Mouse (Mus musculus): ENCODE results near the gene Tmem175.

Tmem175 gene

DNA sequence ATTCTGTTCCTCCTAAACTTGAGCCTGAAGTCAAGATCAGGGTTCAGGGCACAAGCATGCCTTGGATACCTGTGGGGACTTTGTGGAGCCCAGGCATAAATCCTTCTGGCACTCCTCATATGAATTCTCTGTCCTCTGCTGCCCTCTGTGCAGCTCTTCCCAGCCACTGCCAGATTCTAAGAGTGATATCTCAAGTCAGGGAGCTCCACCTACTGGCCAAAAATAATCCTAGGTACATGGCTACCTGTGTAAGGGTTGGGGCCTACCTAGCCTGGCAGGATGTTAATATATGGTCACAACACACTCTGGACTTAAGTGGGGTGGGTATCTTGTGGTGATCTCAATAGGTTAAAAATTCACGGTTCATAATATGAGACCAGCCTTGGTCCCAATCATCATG, 22.3 kb downstream of the Tmem175 start:
- in situ Hi-C loops (cut with MboI; ENCODE audit: low sequenced_read_pairs) = no loop called here

DNA sequence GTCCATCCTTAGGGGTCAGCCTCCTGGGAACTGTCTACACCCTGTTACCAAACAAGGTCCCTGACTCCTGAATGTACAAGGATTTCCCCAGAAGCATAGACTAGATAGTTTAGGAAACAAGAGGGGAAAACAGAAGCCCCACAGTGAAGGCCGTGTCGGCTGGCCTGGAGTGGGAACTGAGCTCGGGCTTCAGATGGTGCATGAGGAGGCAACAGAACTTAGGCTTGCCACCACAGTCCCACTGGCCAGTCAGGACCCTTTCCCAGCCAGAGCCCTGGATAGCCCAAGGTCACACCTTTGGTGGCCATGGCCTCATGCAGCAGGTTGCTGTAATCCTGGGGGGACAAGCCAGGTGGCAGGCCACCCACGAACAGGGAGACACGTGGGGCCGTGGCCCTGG, 23.8 kb downstream of the Tmem175 start:
- in situ Hi-C loops (cut with MboI; ENCODE audit: low sequenced_read_pairs) = no loop called here

DNA sequence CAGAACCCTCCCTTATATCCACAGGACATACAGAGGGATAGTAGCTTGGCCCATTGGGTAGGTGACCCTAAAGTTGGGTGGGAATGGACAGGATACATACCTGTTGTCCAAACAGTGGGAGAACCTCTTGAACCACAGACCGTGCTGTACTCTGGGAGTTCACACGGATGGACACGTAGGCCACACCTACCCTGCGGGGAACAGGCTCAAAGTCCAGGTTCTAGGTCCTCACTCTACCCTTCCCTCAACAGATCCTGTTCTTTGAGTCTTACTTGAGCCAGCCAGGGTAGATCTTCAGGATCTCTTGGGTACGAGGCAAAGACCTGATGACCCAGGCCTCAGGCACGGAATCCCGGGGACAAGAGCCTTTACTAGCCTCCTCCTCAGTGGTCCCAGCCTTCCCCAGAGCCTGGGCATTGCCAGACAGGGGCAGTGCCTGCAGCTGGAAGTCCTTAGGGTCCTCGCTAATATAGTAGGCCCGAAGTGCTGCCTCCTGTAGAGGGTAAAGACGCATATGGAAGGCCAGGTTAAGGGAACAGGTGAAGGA, 24.9 kb downstream of the Tmem175 start:
- in situ Hi-C loops (cut with MboI; ENCODE audit: low sequenced_read_pairs) = no loop called here

DNA sequence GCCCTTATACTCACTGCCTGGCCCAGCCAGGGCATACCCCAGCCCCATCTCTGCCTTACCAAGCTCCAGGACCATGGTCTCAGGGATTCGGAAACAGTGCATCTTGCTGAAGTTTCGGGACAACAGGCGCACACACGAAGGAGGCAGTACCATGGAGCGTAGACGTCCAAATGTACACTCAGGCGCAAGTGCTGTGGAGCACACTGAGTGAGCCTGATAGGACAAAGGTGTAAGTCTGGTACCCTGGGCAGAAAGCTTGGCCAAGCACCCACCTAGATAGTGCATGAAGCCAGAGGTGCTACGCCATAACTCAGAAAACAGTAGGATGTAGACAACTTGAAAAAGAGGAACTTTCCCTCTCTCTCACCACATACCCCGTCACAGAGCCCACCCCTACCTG, 25.8 kb downstream of the Tmem175 start:
- in situ Hi-C loops (cut with MboI; ENCODE audit: low sequenced_read_pairs) = no loop called here

DNA sequence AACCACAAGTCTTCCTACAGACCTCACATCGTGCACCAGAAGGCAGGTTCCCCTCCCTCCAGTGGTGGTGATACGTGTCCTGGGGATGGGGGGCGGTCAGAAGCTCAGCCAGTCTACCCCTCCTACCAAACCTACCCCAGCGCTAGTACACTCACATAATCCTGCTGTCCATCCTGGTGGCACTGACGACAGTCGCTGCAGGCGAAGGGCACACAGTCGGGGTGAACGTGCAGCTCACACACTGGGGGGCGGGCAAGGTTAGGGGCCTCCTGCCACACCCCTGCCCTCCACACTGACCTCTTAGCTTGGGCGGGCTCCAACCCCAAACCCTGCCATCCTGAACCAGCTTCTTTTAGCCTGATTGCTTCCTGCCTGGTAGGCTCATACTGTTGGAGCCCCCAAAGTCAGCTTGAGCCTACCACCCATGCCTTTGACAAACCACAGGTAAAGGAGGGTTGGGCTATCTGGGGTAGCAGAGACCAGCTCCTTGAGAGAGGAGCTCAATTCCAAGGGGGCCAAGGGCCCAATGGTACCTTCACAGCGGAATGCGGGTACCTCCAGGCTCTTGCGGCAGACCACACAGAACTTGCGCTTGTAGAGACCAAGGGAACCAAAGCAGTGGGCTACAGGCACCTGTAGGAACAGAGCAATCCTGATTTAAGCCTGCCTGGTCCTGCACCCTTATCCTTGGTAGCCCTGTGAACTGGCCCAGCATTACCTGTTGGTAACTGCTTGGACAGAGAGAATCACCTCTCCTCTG, 26.5 kb downstream of the Tmem175 start:
- in situ Hi-C loops (cut with MboI; ENCODE audit: low sequenced_read_pairs) = no loop called here

DNA sequence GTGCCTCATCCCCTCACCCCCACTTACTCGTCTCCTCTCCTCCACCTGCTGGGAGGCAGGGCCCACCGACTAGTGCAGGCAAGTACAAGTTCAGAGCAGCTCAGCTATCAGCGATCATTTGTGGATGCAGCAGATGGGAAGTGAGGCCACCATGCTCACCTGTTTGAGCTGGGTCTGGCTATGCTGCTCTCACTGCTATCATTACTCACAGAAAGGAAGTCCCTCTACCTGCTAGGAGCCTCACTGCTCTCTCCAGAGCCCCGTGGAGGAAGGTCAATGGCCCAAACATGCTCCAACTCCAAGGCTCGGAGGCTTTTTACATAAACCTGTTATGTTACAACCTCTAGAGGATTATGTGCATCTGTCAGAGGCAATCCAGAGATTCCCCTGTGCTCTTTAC, 27.8 kb downstream of the Tmem175 start:
- in situ Hi-C loops (cut with MboI; ENCODE audit: low sequenced_read_pairs) = no loop called here

DNA sequence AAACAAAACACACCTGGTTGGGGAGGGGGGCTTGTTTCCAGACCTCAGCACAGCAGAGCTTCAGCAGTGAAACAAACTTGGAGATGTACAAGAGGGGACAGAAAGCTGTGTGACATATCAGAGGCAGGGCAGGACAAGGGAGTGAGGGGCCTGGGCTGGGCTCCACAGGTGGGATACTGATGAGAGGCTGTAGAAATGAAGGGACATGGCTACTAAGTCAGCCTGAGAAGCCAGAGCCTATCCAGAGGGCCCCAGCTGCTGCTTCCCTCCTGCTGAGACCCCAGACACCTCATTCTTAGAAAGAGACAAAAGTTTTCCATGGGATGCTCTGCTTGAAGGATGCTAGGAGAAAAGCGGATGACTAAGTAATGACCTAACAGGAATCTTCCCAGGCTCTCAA, 29.0 kb downstream of the Tmem175 start:
- in situ Hi-C loops (cut with MboI; ENCODE audit: low sequenced_read_pairs) = no loop called here

DNA sequence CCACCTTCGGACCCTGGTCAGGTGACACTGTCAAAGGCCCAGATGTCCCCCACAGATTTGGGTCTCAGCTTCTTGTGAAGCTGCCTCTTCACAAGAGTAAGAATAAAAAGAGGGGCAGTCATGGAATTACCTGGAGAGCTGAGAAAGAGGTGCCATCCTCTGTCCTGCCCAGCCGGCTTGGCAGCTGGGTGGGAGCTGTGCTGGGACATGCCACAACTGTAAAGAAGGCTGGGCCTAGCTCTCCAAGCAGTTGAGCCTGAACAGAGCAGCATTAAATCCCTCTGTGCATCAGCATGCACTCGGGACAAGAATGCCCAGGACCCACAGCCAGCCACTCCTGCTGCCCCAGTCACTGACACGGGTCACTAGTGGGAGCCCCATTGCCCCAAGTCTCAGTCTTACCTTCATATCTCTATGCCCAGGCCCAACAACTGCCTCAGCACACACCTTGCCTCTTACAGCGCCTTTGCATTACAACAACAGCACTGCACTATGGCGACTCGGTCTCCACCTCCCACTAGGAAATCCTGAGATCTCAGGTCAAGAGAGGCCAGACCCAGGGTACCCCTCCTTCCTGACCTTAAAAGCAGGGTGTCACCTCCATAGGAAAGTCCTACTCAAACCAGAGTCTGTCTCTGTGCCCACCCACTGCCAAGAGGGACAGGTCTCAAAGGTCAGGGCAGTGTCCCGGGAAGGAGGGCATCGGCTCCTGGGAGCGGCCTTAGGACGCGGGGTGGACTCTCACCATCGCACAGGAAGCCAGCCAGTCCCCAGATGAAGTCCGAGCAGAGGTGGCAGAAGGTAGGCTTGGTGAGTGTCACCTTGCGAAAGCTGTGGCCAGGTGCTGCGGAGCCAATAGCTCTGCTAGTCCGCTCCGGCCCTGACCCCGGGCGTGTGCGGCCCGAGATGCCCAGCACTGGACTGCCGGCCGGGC, 30.4 kb downstream of the Tmem175 start, which contains the start of gene Idua:
Gene Idua (plus strand): TSS at position 634 of the 934 bp plus-strand sequence.
- in situ Hi-C loops (cut with MboI; ENCODE audit: low sequenced_read_pairs) = no loop called here

DNA sequence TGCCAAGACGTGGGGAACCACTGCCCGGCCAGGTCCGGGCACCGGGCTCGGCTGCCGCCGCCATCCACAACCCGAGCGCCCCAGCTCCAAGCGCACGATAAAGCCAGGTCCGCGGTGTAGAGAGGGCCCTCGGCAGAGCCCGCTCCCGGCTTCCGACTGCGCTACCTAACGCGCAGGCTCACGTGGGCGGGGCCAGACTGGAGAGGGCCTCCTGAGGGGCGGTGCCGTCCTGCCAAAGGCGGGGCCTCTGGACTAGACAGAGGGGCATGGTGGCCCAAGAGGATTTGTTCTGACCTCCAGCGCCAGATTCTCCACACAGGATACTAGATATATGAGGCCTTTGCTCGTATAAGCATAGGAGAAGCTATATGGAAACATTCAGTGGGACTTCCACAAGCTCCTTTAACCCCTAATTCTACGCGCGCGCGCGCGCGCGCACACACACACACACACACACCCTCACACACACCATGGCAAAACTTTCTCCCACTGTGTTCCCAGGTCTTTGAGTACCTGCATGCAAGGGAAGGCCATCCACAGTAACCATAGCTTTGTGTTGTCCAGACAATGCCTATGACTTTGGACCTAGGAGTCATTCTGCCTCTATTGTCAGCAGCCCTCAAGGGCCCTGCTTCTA, 31.2 kb downstream of the Tmem175 start:
- in situ Hi-C loops (cut with MboI; ENCODE audit: low sequenced_read_pairs) = no loop called here

DNA sequence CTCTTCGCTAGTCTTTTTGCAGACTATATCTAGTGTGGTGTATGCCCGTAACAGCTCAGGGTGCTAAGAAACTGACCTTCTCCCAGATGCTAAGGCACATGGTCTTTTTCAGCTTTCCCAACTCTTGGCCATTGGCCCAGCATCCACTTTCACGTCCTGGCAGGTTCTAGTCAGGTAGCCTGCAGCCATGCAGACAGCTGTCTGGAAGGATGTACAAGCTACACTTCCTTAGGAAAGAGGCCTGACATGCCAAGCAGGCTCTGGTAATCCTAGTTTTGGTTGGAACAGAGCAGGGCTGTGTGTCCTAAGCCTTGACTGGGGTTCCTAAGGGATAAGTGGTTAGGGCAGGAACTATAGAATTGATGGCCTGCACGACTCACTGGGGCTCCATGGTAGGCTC, 33.2 kb downstream of the Tmem175 start:
- in situ Hi-C loops (cut with MboI; ENCODE audit: low sequenced_read_pairs) = no loop called here

DNA sequence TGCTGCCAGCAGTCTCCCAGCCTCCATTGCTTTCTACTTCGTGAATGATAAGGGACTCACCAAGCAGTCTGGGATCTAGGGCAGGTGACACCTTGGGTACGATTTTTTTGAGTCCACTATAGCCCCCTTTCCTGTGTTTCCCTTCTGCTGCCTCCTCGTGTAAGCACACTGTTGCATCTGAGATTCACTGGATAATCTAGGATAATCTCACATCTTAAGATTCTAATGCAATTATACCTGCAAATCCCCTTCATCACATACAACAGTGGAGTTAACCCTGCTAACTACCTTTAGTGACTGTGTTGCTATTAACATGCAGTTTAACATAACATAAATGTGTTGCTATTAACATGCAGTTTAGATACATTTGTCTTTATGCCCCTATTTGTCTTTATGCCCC, 35.5 kb downstream of the Tmem175 start:
- in situ Hi-C loops (cut with MboI; ENCODE audit: low sequenced_read_pairs) = no loop called here

DNA sequence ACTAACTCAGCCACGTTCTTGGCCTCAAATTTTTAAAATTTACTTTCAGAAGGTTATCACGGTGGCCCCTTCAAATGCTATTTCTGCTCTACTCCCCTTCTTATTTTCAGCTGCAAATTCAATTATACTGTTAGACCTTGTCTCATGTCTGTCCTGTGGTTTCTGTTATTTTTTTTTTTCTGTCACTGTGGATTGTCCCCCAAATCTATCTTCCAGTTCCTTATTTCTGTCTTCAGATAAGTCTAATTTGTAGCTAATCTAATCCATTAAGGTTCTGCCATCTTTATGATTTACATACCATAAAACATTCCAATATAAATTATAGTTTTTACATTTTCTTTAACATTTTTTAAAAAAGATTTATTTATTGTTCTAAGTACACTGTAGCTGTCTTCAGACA, 37.8 kb downstream of the Tmem175 start:
- in situ Hi-C loops (cut with MboI; ENCODE audit: low sequenced_read_pairs) = no loop called here

DNA sequence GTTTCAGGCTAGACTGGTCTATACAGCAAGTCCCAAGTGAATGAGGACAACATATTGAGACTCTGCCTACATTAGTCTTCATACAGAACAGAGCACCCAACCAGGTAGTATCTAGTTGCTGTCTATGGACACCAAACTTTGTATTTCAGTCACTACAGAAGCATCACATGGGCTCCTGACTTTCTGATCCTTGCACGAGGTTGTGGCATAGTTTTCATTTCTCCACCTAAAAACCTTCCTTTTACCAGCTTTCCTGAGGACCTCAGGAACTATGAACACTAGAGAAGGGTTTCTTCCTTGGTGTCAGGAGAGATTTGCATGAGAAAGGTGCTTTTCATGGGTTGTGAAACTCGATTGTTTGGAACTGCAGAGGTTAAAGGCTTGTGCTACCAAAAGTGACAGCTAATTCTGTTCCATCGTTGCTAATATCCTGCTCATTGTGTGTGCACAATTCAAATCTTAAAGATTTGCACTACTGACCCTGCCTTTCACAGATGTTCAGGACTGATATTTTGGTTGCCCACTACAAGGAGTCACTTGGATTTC, 38.9 kb downstream of the Tmem175 start:
- in situ Hi-C loops (cut with MboI; ENCODE audit: low sequenced_read_pairs) = no loop called here

DNA sequence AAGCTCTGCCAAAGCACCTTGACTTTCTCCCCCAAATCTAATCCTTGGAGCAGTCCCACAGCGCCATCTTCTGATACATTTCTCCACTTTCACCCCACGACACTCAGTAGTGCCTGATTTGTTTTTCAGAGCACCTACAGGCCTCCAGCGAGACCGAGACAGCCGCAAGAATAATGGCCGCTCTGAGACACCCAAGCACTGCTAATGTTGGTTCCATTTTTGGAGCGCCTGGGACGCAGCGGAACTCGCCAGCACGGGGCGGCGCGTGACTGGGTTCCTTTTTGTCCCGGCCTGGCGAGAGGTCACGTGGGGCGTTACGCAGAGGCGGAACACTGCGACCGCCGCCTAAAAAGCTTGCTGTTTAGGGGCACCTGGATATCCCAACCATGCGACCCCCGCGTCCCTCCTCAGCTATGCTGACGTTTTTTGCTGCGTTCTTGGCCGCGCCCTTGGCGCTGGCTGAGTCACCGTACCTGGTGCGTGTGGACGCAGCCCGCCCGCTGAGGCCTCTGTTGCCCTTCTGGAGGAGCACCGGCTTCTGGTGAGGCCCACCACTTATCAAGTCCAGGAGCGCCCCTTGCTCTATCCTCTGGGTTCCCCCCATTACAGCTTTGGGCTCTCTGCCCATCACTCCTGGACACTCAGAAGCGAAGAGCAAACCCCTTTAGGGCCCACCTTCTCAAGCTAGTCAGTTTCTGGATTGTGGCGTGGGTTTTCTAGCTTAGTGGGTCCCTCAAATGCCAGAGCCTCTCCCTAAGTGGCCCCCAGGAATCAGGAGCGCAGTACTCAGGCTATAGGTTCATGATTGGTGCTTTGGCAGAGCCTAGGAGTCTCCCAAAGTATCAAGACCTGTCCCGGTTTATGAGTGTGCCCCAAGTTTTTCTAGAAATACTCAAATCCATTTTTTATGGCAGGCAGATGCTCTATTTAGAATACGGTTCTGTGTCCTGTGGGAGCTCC, 39.7 kb downstream of the Tmem175 start, which contains the start of gene Dgkq:
Gene Dgkq (minus strand): TSS at position 696 of the 960 bp plus-strand sequence.
- in situ Hi-C loops (cut with MboI; ENCODE audit: low sequenced_read_pairs) = no loop called here

DNA sequence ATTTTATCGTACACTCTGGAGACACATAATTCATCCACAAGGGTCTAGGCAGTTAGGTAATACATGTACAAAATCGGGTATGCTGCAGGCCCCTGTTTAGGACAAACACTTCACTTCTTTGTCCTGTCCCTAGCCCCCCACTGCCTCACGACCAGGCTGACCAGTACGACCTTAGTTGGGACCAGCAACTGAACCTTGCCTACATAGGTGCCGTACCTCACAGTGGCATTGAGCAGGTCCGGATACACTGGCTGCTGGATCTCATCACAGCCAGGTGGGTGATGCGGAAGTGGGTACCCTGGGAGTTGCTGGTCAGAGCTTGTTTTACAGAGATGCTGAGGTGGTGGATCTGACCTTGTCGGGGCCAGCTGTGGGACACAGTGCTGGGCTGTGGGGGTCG, 40.4 kb downstream of the Tmem175 start:
- in situ Hi-C loops (cut with MboI; ENCODE audit: low sequenced_read_pairs) = no loop called here

DNA sequence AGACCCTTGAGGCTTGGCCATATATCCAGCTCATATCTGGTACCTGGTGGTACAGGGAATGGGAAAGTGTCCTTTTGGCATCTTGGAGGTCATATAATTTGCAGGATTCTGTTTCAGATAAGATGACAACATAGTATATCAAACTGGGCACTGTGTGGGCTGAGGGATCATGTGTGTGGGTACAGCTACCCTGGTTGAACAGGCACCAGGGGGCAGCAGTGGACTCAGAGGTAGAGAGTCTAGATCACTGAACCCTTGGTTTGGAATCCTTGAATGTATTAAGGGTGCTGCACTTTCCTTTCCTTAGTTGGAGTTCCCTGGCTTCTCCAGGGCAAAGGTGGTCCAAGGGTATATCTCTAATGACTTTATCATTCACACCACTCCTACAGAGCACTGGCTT, 41.2 kb downstream of the Tmem175 start:
- in situ Hi-C loops (cut with MboI; ENCODE audit: low sequenced_read_pairs) = no loop called here

DNA sequence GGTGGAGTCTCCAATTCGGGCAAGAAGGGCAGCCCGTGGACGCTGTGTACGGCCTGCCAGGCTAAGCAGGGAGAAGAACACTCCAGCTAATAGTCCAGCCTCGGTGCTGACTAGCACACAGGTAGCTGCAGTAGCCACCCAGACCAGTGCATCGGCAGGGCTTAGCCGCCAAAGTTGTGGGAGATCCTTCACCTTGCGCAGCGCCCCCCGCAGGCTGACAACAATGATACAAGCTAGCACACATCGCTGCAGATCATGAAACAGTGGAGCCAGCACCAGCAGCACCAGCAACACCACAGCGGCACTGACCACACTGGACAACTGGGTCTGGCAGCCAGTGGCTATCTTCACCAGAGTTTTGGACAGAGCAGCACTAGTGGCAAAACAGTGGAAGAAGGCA, 42.2 kb downstream of the Tmem175 start:
- in situ Hi-C loops (cut with MboI; ENCODE audit: low sequenced_read_pairs) = no loop called here

DNA sequence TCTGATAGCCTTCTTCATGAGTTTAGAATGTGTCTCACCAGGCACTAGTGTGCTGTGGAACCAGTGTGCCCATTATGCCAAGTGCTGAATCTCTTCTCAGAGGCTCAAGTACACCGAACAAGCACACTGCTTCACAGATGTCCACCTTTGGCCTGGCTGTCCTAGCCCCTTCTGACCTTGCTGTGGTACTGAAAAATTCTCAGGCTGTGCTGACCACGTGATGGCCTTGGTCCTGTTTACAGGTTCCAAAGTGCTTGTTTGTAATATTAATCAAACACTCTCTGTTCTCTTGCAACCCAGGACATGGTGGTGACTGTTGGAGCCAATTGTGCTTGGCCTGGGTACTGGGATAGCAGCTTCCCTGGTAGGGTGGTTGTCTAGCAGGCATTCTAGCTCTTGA, 45.1 kb downstream of the Tmem175 start:
- in situ Hi-C loops (cut with MboI; ENCODE audit: low sequenced_read_pairs) = no loop called here

DNA sequence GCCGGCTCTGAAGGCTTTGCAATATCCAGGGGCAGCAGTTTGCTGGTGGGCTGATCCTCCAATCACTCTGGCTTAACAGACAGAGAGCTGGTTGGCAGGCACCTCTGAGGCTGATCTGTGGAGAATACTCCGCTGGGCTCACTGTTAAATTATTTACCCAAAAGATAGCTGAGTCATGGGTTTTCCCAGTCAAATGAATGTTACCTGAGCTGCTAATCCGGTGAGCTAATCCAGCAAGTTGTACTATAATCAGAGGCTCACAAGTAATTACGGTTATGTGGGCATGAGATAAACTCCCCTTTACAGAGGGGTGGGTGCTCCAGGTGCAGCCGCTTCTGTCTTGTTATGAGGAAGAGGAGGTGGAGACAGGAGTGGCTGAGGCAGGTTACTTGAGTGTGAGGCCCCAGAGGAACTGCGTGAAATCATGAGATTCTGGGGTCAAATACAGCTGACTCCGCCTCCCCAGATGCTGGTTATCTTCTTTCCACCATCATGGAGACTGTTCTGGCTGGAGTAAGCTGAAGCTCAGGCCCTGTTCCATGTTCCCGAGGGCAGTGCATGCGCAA, 45.8 kb downstream of the Tmem175 start, which contains the start of gene Slc26a1:
Gene Slc26a1 (minus strand): TSS at position 319 of the 566 bp plus-strand sequence.
- in situ Hi-C loops (cut with MboI; ENCODE audit: low sequenced_read_pairs) = no loop called here

Data from CH12F3 (cell line).